Mouse (Mus musculus) kidney, adult 2 months (tissue): Measurements from ENCODE around the gene Btd. TPM values are rescaled to one million over a fixed set of nuclear protein-coding genes. Genes with fewer than 3 reads are reported as not detected.

Experiments
- DNase-seq: peaks from one replicate; pipeline ENCODE4 v3.0.0; 2021
- H3K27ac ChIP-seq: fragments of 200-500 bp; 2 replicates; pipeline ENCODE4 v1.5.1; 2012; ENCODE audit warnings: low read depth, low read length, control low read depth, inconsistent platforms; ENCODE audit not compliant: insufficient read depth
- H3K27me3 ChIP-seq: fragments of 200-500 bp; replicated peaks from 2 replicates; pipeline ENCODE4 v1.6.1; 2012; ENCODE audit warnings: mild to moderate bottlenecking, moderate library complexity, low read length, inconsistent platforms; ENCODE audit not compliant: control insufficient read depth, insufficient read depth
- H3K36me3 ChIP-seq: fragments of 200-500 bp; 2 replicates; pipeline ENCODE4 v1.6.1; 2012; ENCODE audit warnings: mild to moderate bottlenecking, moderate library complexity, low read length, inconsistent platforms; ENCODE audit not compliant: control insufficient read depth, insufficient read depth
- H3K4me1 ChIP-seq: fragments of 200-500 bp; 2 replicates; pipeline ENCODE4 v1.6.1; 2011; ENCODE audit warnings: low read length; ENCODE audit not compliant: control insufficient read depth, insufficient read depth
- H3K4me3 ChIP-seq: fragments of 200-500 bp; 2 replicates; pipeline ENCODE4 v1.5.1; 2011; ENCODE audit warnings: mild to moderate bottlenecking, low read depth, low read length, control low read depth; ENCODE audit not compliant: insufficient read depth
- CTCF ChIP-seq: fragments of 200-500 bp; conservative IDR thresholded peaks from 2 replicates; pipeline ENCODE4 v1.5.1; 2011; ENCODE audit warnings: low read depth, mild to moderate bottlenecking, control low read depth, low read length, moderate library complexity, mixed read lengths; ENCODE audit not compliant: insufficient read depth, insufficient read length
- POLR2A ChIP-seq: fragments of 200-500 bp; IDR thresholded peaks from one replicate; pipeline ENCODE4 v1.6.1; 2011; ENCODE audit warnings: low read depth, low read length, control low read depth
- WGBS: fragments of 180-500 bp; shearing (Covaris S2); methylation state at CpG from one replicate; pipeline ENCODE4 v1.1.7; 2018; 5-methylcytosine and 5-hydroxymethylcytosine counted together
- polyA plus RNA-seq: library from polyadenylated mRNA; depleted of rRNA; stranded (reverse); fragments of >200 nt; gene quantifications from 2 replicates; pipeline ENCODE4 v1.2.3, GENCODE M21; 2012

Gene Btd
- polyA plus RNA-seq, 1 experiment = 119 TPM

GRCm38 (mm10) chr14:31655406-31655805 lies 14.6 kb downstream of the Btd start:
- TF ChIP-seq POLR2A = no peak
- TF ChIP-seq CTCF = no peak
- no peaks in the 10 kb centered on the region for H3K27me3 ChIP-seq
- 88% methylated on average over 14 of the region's 14 CpGs for WGBS
- peaks cover 30% of the 10 kb centered on the region for H3K4me1 ChIP-seq
- DNase-seq = no peak
- H3K4me3 ChIP-seq = no peak overlapping the region
- no peak overlapping the region for H3K27ac ChIP-seq
- no peaks in the 10 kb centered on the region for H3K36me3 ChIP-seq

DNA sequence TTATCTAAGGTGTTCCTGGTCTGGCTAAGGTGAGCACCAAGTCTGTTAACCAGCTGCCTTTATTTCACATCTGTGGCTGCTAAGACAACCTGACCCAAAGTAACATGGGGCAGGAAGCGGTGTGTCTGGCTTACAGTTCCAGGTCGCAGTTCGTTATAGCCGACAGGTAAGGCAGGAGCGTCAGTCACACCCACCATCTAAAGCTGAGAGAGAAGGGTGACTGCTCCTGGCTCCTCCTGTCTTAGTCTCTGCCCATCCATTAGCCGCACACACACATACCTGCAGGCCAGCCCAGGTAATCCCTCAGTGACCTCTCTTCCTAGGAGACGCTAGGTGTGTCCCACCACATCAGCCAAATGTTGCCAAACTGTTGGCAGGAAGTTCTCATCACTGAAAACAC lies 15.6 kb downstream of the Btd start:
- Histone ChIP-seq H3K4me1 (peaks cover 33% of the 10 kb centered on the region), H3K27me3 (no peaks in the 10 kb centered on the region), H3K36me3 (no peaks in the 10 kb centered on the region), H3K4me3 (no peak overlapping the region), H3K27ac (no peak overlapping the region)
- WGBS = 66% methylated on average over 7 of the region's 7 CpGs
- DNase-seq = no peak
- TF ChIP-seq CTCF (no peak), POLR2A (no peak)

DNA sequence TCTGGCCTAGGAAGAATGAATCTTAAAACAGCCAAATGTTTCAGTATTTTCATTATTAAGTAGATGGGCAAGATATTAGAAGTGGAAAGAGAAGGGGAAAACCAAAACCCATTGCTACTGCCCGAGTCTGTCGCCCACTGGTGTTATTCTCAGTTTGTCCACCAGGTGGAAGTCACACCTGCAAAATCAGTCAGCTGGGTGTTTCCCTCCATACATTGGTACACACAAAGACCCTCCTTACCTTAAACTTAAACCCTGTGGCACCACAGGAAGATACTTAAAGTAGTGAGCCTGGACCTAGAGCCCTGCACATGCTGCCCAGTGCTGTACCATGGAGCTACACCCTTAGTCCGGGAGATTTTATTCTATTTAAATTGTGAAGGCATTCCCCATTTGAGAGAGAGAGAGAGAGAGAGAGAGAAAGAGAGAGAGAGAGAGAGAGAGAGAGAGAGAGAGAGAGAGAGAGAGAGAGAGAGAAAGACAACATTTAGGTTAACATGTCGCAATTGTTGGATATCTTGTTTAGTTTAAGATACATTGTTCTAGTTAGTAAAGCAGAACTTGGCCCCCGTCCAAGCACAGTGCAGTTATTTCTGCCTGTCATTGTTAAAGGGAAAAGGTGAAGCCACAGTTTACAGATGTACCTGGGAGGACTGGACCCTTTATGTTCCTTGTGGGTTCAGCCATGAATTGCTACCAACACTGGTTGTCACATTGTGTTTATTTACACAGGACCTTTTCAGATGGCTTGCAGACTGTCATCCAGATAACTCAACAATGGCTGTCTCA lies 16.2 kb downstream of the Btd start:
- TF ChIP-seq POLR2A = no peak
- peak; percentile 76 for TF ChIP-seq CTCF
- no peak overlapping the region for H3K4me3 ChIP-seq
- peaks cover 33% of the 10 kb centered on the region for H3K4me1 ChIP-seq
- H3K36me3 ChIP-seq = no peaks in the 10 kb centered on the region
- H3K27ac ChIP-seq = no peak overlapping the region; the same call in 1 of the 2 replicates
- H3K27me3 ChIP-seq = no peaks in the 10 kb centered on the region
- peak; percentile 78 for DNase-seq
- WGBS = 13% methylated on average over 5 of the region's 5 CpGs

- 89% methylated on average over 8 of the region's 8 CpGs for WGBS
- no peak for DNase-seq
- TF ChIP-seq CTCF = no peak
- no peak for TF ChIP-seq POLR2A
Observed at GRCm38 (mm10) chr14:31658126-31658680, 17.4 kb downstream of the Btd start.

GRCm38 (mm10) chr14:31659501-31660181 lies 18.8 kb downstream of the Btd start:
- Histone ChIP-seq H3K4me1 (peaks cover 49% of the 10 kb centered on the region), H3K4me3 (no peak overlapping the region), H3K36me3 (no peaks in the 10 kb centered on the region), H3K27ac (peak overlapping the region; percentile 83), H3K27me3 (no peaks in the 10 kb centered on the region)
- no peak for TF ChIP-seq CTCF
- TF ChIP-seq POLR2A = no peak
- peak; percentile 87 for DNase-seq
- 7% methylated on average over 10 of the region's 10 CpGs for WGBS

More at GRCm38 (mm10) chr14:31658126-31658680, 17.4 kb downstream of the Btd start:
- Histone ChIP-seq H3K36me3 (no peaks in the 10 kb centered on the region), H3K27ac (peak overlapping the region; percentile 7; the same call in 1 of the 2 replicates), H3K4me3 (no peak overlapping the region), H3K27me3 (no peaks in the 10 kb centered on the region), H3K4me1 (peaks cover 40% of the 10 kb centered on the region)

GRCm38 (mm10) chr14:31660312-31661093 lies 19.7 kb downstream of the Btd start:
- Histone ChIP-seq H3K36me3 (no peaks in the 10 kb centered on the region), H3K4me1 (peaks cover 46% of the 10 kb centered on the region), H3K4me3 (no peak overlapping the region), H3K27ac (peak overlapping the region; percentile 83), H3K27me3 (no peaks in the 10 kb centered on the region)
- DNase-seq = no peak
- 52% methylated on average over 7 of the region's 7 CpGs for WGBS
- TF ChIP-seq CTCF = no peak
- no peak for TF ChIP-seq POLR2A
